Mouse (Mus musculus): ENCODE data around the gene Sub1.
A peak's percentile ranks its signal among the peaks of the same experiment; 100 is the strongest.

The Sub1 gene

DNA sequence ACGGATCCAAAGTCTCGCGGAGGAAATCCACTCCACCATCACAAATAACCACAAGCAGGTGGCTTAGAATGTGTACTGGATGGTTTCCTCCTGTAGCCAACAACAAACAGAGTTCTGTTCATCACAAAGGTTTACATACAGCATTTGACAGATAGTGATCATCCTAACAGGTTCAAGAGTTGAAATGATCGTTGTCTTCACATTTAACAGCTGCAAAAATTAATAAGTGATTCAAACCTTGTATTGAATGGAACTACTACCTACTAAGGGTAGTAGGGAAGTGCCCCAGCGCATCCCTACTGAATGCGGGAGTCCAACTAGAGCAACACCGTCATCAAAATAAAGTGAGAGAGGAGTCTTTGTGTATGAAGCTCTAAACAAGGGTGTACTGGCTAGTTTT is at the start of gene Sub1:
TSS of gene Sub1 (minus strand) at position 101 of the 400 bp plus-strand sequence.
- no peak for DNase-seq (ENCODE audit: low spot score in 2 of 2)

DNA sequence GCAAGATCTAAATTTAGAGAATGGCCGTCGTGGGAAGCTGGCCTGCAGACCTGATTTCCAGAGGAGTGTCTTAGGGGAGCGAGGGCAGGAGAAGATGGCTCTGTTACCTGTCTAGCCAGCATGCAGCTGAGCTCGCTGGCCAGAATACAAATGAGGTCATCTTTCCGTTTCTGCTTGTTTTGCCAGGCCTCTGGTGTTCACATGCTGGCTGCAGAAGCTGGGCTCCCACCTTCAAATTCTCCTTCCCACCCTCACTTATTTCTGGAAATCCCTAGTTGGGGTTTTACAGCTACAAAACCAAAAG is 43.6 kb upstream of the Sub1 start:
- DNase-seq (ENCODE audit: low spot score in 2 of 2) = peak in 1 of 2 experiments; percentile 14

DNA sequence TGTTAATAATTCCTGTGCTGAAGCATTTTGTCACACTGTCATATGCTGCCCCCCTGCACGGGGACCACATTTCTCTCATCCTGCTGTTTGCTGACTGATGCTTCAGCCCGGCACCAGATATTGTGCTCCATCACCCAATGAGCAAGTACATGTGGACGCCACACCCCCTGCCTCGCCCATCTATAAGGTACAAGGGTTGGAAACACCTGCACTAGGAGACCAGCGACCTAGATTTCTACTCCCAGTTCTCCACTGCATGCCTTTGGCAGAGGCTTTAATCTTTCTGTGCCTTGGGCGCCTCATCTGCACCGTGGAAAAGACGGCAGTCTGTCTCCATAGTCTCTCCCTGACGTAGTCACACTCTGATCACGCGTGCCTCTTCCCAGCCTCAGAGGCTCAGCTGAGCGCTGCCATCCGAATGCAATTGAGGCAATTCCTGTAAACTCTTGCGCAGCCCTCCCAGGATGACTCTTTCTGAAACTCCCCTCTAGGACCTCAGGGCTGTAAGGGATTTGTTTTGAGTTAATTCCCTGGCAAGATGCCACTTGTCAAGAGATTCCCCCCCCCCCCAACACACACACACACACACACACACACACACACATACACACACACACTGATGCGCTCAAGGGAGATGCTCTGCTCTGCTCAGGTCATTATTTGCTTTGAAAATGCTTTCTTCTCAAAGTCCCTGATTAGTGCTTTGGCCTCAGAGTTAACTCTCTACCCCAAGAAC is 43.1 kb upstream of the Sub1 start:
- DNase-seq (ENCODE audit: low spot score in 2 of 2) = no peak

DNA sequence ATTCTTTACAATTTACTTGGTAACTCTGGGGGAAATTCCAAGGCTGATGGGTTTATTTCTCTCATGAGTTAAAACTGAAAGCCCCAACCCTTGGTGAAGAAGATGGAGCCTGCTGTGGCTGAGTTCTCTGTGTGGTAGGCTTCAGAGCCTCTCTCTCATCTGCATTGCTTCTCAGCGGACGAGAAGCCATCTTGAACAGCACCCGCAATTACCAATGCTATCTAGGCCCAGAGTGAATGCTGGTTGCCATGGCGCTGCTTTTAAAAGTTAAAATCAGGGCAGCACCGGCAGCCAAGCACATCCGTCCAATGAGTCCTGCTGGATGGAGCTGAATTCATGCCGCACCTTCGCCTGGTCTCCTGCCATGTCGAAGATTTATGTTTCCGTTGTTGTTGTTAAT is 42.5 kb upstream of the Sub1 start:
- DNase-seq (ENCODE audit: low spot score in 2 of 2) = no peak

DNA sequence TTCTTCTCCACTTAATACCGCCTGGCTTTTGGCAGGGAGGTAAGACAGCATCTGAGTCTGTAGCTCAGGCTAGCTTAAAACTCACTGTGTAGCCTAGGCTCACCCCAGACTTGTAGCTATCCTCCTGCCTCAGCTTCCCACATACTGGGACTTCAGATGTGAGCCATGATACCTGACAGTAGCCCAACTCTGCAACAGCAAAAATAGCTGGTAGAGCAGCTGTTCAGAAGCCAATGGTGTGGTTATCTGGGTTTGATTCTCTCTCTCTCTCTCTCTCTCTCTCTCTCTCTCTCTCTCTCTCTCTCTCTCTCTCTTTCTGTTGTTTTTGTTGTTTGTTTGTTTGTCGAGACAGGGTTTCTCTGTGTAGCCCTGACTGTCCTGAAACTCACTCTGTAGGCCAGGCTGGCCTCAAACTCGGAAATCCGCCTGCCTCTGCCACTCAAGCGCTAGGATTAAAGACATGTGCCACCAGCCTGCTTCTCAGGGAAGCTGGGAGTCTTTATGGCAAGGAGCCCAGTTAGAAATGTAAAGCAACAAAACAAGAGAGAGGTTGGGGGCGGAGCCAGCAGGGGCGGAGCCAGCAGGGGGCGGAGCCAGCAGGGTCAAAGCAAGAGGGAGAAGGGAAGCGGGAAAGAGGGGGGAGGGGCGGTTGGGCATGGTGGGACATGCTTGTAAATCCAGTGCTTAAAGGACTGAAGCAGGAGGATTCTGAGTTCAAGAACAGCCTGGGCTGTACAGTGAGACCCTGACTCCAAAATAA is 41.3 kb upstream of the Sub1 start:
- no peak for DNase-seq (ENCODE audit: low spot score in 2 of 2)

DNA sequence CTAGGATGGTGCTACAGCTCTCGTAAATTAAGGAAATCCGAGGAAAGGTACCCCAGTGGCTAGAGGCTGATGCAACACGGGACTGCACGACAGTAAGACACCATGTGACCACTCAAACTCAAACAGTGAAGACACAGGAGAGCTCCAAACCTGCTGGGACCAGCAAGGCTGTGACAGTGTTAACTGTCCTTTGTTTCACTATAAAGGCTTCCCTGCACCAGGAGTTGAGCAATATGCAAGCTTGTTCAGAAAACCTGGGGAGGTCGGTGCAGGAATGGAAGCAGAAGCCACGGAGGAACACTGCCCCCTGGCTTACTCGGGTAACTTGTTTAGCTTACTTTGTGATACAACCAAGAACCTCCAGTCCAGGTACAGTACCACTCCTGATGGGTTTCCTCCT is 40.4 kb upstream of the Sub1 start:
- no peak for DNase-seq (ENCODE audit: low spot score in 2 of 2)

DNA sequence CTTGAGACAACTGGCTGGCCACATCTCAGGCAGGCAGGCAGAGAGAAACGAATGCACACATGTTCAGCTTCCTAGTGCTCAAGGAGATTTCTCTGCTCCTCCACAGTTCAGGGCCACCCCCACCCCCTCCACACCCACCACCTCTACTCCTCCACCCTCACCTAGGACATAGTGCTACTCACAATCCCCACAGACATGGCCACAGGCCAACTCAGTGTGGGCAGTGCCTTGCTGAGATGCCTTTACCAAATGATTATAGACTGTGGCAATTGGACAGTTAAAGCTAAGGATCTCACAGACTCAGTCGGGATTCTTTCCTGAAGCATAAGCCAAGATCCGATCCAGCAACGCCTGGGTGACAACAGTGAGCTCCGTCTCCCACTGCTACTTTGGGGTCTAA is 39.9 kb upstream of the Sub1 start:
- no peak for DNase-seq (ENCODE audit: low spot score in 2 of 2)

DNA sequence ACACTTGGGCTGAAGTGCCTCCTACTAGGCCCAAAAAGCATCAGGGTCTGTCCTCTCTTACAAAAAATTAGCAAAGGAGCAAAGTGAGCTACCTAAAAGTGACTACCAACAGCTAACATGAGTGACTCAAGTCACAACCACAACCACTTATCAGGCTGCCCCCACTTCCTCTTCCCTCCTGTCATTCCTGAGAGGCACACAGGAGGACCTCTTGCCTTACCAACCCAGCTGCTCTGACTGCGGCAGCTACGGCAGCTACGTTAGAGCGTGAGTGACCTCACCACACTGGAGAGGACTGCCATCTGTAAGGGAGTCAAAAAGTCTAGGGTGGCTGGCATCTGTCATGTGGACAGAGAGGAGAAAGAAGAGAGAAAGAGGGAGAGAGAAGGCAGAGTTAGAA is 37.5 kb upstream of the Sub1 start:
- no peak for DNase-seq (ENCODE audit: low spot score in 2 of 2)

DNA sequence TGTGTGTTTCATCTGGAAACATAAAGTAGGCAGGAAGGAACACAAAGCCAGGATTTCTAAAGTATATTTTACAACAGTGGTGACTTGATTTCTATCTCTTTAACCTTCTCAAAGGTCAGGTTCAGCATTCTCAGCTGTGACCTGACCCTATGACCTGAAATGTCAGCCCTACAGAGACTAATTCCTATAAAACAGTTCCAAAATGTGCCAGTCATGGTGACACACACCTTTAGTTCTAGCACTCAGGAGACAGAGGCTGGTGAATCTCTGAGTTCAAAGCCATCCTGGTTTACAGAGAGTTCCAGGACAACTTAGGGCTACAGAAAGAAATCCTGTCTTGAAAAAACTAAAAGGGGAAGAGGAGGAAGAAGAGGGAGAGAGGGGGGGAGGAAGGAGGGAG is 36.4 kb upstream of the Sub1 start:
- no peak for DNase-seq (ENCODE audit: low spot score in 2 of 2)

DNA sequence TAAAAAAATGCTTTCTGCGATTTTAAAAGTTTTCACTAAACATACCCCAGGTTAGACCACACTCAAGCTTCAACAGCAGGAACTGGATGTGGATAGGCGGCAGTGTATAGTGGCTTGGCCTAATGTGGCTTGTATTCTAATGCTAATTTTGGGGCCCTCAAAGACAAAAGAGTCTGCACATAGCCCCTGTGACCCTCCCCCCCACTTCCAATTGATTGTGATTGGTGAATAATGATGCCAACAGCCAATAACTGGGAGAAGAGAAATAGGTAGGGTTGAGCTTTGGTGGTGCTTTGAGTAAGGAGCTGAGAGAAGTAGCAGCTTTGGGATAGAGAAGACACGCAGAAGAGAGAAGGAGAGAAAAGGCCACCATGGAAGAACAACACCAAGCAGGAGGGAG is 35.7 kb upstream of the Sub1 start:
- DNase-seq (ENCODE audit: low spot score in 2 of 2) = no peak

DNA sequence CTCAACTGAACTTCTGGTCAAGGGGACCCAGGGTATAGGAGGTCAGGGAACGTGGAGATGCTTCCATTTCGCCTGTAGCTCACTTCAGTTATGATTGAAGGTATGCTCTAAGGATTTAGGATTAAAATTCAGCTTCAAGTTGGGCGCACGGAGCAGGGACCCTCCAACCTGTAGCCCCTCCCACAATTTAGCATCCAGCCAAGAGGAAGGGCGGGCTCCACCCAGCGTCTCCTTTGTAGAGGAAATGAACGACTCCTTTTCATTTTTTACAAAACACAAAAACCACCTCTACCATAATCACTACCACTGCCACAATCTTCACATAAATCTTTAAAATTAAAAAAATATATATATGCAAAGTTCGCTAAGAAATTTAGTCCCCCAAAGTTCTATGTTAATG is 35.1 kb upstream of the Sub1 start:
- no peak for DNase-seq (ENCODE audit: low spot score in 2 of 2)

DNA sequence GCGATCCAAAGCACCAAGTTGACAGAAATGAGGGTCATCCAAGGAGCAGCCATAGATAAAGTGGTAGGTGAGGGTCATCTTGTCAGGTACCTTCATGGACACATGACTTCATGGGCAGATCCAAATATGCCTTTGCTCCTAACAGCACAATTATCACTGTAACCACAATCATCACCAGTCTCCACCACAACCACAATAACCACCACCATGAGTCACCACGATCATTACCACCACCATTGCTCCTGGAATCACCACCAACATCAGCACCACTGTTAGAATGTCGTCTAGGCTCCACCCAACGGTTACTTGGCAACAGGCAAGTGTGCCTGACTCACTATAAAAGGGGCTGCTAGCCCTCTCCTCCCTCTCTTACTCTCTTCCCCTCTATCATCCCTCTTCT is 33.4 kb upstream of the Sub1 start:
- no peak for DNase-seq (ENCODE audit: low spot score in 2 of 2)

DNA sequence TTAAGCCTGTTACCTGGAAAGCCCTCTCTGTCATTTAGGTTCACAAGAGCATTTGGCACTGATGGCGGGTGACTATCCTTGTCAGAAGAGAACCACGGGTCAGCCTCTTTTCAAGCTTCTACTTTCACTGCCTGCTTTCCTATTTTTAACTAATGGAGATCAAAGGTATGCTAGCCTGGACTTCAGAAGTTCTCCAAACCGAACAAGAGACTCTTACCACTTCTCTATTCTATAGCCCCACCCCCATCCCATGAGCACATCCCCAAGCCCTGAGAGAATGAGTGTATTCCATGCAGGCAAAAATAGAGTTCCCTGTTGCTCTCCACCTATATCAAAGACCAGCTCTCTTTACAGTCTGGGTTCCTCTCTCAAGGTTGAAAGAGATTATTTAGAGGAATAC is 31.0 kb upstream of the Sub1 start:
- peak in 1 of 2 experiments; percentile 1 for DNase-seq (ENCODE audit: low spot score in 2 of 2)

DNA sequence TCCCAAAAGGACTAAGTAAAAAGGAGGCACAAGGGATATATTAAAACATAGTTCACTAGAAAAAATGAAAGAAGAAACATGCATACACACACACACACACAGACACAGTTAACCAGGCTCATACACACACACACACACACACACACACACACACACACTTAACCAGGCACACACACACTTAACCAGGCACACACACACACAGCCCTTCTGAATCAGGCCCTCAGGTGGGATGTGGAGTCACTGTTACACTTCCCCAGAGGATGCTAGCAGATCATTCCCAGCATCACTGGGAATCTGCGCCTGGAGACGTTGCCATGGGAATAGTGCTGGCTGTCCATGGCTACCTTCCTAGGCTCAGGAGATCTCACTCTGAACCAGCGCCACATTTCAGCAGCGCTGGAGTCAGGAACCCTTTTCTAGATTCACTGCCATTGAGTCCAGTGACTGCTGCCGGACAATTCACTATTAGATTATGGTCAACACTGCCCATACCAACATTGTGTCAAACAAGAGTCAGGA is 30.2 kb upstream of the Sub1 start:
- no peak for DNase-seq (ENCODE audit: low spot score in 2 of 2)

DNA sequence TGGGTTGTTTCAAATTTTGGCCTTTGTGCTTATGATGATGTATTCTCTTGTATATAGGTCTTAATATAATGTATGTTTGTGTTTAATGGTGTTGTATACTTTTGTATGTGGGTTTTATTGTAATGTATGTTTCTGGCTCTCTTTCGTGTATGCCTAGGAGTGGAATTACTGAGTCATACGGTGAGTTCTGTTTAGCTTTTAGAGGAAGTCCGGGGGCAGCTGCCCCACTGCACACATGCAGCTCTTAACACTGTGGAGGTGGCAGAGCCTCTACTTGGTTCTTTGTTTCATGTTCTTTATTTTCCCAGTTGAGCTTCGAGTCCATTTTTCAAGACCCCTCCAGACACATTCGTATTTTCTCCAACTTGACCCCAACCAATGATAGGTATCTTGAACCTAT is 29.2 kb upstream of the Sub1 start:
- no peak for DNase-seq (ENCODE audit: low spot score in 2 of 2)

DNA sequence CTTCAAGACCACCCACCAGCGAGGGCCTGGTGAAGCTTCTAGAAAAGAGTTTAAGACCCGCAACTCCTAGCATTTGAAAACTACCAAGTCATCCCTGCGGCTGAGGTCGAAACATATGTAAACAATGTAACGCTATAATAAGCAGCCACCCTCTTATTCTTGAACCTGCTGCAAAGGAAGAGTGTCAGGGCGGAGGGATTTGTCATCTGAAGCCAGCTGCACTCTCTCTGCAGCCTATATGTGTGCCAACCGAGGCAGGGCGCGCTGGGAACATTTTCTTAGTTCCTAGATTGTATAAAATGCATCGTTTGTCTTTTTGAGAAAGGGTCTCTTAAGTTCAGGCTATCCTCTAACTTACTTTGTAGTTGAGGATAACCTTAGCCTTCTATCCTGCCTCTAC is 28.6 kb upstream of the Sub1 start:
- no peak for DNase-seq (ENCODE audit: low spot score in 2 of 2)

DNA sequence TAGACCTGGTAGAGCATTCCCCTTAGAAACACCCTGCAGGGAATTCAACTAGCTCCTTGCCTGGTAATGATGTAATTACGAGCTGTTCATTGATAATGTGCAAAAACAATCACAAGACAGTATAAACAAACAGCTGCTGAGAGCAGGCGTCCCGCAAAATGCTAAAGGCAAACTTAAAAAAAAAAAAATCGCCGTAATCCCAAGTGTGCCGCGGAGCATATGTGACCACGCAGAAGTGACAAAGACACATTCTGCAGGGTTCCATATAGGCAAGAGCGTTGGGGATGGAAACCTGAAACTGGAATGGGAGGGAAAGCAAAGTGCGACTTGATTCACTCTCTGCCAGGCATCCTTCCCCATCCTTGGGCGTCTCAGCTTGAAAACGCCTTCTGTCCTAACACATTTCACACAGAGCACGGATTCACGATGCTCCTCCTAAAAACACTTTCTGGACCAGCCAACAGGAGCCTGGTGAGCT is 28.0 kb upstream of the Sub1 start:
- DNase-seq (ENCODE audit: low spot score in 2 of 2) = no peak

DNA sequence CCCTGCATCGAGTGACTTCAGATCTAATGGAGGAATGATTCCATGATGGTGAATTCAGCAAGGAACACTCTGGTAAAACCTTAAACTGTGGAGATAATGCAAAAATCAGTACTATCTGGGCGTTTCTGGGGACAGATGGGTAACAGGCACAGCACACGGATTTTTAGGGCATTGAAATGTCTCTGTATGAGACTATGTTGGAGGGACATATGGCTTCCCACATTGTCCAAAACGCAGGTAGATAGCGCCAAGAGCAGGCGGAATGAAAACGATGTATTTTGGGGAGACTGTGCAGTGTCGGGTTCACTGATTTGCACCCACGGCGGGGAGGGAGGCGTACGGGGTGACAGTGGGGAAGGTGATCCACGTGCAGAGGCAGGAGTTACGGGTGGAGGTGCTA is 22.7 kb upstream of the Sub1 start:
- no peak for DNase-seq (ENCODE audit: low spot score in 2 of 2)

DNA sequence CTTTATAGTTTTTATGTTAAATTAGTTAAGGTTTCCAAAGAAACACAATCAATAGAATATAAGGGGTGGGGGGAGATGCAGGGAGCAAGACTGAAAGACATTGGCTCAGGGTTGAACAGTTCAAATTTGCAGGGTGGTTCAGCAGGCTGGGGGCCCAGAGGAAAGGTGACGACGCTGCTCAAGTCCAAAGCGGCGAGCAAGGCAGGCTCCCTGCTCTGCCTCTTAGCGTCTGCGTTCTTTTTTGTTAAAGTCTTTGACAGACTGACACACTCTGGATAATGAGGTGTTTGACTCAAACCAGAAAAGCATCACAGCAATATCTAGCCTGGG is 21.6 kb upstream of the Sub1 start:
- DNase-seq (ENCODE audit: low spot score in 2 of 2) = no peak

DNA sequence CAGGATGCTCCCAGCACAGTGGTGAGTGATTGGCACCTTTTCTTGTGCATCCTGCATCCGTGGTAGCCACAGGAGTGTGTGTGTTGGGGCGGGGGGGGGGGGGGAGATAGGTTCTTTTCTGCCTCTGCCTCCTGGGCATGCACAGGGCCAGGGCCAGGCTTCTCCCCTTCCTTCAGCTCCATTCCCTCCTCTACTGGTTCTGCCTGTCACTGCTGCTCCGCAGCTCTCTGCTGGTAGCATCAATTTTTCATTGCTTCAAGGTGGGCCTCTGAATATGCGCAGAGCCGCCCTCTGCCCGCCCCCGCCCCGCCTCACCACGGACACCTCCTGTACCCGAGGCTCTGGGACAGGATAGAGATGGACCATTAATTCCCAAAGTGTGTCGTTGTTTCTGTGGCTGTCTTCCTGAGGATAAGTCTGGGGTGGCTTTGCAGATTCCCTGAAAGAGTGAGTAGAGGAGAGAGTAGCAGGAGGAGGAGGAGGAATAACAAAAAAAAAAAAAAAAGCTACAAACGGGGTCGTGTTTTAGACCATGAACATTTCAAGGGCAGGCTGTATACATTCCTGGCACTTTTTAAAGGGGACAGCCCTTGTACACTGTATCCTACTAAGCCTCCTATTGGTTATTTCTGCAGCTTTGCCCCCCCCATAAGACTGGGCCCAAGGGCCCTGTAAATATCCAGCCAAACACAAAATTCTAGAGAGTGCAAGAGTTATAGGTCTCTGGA is 21.1 kb upstream of the Sub1 start:
- DNase-seq (ENCODE audit: low spot score in 2 of 2) = no peak

DNA sequence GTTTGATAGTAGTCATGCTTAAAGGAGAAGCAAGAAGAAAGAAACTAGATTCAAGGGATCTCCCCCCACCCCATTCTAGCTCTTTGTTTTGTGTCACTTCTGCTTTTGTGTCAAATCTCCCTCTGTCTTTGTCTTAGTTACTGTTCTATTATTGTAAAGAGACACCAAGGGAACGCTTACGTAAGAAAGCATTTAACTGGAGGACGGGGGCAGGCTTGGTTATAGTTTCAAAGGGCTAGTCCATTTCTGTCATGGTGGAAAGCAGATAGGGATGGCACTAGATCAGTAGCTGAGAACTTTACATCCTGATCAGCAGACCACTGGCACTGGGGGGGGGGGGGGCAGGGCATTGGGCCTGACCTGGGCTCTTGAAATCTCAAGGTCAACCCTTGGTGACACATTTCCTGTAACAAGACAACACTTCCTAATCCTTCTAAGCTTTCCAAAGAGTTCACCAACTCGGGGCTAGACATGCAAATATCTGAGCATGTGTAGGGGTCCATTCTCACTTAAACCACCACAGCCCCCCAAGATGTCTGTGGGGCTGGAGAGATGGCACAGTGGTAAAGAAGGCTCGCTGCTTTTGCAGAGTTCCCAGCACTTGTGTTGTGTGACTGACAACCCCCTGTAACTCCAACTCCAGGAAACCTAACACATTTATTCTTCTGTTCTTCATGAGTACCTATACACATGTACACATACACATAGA is 17.6 kb upstream of the Sub1 start:
- peak in 1 of 2 experiments; percentile 29 for DNase-seq (ENCODE audit: low spot score in 2 of 2)

DNA sequence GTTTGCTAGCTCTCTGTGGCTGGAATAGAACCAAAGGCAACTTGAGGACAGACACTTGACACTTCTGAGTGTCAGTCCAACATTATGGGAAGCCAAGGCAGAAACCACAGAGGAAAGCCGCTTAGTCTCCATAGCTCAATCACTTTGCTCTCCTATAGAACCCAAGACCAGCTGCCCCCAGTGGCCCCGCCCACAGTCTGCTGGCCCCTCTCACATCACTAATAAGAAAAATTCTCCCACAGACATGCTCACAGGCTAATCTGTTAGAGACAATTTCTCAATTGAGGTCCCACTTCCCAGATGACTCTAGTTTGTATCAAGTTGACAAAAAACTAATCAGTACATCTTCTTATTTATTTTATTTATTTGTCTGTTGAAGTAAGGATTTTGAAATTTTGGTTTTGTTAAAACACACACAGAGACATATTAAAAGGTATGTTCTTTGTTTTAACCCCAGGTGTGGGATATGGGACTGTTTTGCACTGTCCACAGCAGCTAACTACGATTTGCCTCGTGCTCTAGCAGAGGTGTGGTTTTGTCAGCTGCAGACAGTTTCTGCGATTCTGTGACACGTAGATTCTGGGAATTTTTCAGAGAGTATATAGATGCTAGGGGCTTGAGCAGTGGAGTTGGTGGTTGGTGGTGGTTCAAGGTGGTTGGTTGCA is 16.9 kb upstream of the Sub1 start:
- DNase-seq (ENCODE audit: low spot score in 2 of 2) = peak in 1 of 2 experiments; percentile 13
